Mouse (Mus musculus): ENCODE data around the gene Hes1.

DNA sequence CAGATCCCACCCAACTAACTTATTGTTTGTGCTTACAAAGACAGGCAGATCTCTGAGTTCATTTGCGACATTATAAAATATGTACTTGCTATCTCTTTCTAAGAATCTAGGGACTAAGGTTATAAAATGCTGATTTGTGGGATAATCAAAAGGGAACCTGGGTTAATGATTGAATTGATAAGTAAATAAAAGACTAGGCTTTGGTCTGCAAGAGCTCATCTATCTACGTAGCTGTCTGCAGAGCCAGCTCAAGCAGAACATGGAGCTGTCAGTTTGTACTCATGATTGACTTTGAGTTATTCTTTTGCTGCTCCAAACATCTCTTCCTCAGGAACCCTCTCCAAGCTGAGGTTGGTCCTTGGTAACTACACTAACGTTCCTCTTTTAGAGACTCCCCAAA lies 46.3 kb downstream of the Hes1 start:
- no peak for TF ChIP-seq EP300 (IDR thresholded peaks at IDR 0.05; ENCODE audit: low read depth)
- no peak for TF ChIP-seq CTCF (IDR thresholded peaks at IDR 0.05; ENCODE audit: low read depth)

Measured in heart, postnatal 0 days (tissue).